Mouse (Mus musculus): Measurements from ENCODE around the gene Odf4. TPM values are rescaled to one million over a fixed set of nuclear protein-coding genes. Genes with fewer than 3 reads are reported as not detected.
A peak's percentile ranks its signal among the peaks of the same experiment; 100 is the strongest.
"Not testable (repeated sequence)": the region's sequence is repeated elsewhere in the genome, so short reads cannot be mapped to it uniquely, and the experiment has no call there.

Gene Odf4
- total RNA-seq, 4 experiments from 2014 or later, result 0.35 to 1.7 (median 0.78) TPM; not detected in 1

DNA sequence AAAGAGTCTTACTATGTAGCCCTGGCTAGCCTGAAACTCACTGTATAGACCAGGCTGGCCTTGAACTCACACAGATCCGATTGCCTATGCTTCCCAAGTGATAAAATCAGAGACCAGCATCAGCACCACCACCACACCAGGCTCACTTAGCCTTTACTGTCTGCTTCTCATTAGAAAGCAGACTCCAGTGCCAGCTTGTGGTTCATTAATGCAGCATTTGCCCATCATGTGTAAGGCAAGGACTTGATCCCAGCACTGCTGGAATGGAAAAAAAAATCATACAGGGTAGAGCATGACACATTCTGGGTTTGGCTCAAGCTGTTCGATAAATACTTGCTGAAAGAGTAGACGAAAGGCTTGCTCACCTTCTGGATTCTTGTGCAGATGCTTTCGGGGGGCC lies 19.1 kb upstream of the Odf4 start:
- no peak for DNase-seq

DNA sequence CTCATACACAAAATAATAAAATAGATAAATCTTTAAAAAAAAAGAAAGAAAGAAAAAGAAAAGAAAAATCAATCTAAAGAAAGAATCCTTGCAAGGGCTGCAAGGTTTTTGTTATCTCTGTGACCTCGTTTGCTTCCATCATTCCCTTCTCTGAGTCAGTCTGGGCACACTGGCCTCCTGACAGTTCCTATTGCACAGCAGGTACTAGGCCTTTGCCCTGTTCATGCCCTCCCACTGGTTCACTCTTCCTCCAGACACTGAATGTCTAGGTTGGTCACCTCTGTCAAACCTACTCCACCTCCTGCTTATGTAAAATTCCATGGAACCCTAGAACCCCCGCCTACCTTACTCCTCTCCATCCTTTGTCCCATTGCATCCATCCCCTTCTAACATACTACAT lies 18.4 kb upstream of the Odf4 start:
- DNase-seq, result no peak

DNA sequence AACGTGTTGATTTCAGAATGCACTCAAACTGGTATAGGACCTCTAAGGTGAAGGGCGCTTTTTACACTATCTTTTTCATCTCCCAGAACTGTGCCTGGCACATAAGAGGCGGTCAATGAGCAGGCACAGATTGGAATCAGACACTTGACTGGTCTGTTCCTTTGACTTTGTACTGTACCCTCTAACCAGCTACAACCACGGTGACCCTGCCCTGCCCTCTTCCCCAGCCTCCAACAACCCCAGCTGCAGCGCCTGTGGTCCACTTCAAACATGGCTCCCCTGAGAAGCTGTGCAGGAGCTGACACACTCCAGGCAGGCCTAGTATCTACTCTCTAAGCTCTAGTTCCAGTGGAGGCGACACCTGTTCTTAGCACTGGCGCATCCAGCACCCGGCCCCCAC lies 15.8 kb upstream of the Odf4 start:
- no peak for DNase-seq

DNA sequence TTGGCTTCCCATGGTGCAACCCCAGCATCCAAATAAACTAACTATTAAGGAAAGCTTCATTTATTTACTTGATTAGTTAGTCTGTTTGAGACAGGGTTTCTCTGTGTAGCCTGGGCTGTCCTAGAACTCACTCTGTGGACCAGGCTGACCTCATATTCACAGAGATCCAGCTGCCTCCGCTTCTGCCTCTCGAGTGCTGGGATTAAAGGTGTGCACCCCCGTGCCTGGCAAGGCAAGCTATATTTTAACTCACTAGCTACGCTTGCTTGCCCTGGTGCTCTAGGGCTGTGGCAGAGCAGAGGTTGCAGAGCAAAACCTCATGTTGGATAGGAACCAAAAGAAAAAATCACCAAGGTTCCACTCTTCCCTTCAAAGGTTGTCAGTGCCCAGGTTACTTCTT lies 13.6 kb upstream of the Odf4 start:
- no peak for DNase-seq

DNA sequence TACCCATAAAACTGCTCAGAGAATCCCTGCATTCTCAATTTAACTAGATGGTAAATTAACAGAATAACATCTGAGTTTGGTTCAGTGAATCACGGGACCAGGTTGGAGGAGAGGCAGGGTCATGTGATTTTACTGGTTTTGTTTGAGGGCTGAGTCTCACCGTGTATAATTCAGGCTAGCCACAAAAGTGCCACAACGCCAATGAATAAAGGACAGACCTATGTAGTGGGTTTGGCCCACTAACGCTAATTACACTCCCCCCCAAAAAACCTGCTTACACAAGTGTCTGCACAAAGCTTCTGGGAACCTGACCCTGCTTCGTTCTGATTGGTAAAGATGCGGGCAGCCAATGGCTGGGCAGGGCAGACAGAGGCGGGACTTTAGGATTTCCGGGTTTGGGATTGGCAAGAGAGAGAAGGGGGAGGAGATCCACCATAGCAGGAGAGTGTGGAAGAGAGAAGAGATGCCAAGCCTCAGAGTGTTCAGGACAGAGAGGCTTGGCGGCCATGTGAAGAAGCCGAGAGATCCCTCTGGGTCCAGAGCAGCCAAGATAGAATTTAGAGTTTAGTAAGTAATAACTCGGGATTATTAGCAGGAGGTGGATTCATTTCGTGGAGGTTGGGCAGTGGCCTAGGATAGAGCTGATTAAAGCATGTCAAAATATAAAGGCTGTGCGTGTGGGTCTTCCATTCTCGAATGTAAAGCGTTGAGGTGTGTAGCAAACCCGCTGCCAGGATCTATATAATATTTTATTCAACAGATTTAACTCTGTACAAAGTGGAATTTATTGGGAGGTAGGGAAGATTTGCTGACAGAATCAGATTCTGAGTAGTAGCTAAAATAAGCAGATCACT lies 12.8 kb upstream of the Odf4 start:
- DNase-seq, result peak; percentile 87

DNA sequence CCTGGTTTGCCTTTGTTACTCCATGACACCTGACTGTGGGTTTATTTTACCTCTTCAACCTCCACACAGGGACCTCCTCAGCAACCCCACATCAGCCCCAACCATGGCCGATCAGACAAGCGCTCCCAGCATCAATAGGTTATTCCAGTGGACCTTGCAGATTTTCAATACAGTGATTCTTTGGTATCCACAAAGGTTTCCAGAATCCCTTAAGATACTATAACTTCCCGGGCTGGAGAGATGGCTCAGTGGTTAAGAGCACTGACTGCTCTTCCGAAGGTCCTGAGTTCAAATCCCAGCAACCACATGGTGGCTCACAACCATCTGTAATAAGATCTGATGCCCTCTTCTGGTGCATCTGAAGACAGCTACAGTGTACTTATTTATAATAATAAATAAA lies 10.1 kb upstream of the Odf4 start:
- not testable (repeated sequence) for DNase-seq

DNA sequence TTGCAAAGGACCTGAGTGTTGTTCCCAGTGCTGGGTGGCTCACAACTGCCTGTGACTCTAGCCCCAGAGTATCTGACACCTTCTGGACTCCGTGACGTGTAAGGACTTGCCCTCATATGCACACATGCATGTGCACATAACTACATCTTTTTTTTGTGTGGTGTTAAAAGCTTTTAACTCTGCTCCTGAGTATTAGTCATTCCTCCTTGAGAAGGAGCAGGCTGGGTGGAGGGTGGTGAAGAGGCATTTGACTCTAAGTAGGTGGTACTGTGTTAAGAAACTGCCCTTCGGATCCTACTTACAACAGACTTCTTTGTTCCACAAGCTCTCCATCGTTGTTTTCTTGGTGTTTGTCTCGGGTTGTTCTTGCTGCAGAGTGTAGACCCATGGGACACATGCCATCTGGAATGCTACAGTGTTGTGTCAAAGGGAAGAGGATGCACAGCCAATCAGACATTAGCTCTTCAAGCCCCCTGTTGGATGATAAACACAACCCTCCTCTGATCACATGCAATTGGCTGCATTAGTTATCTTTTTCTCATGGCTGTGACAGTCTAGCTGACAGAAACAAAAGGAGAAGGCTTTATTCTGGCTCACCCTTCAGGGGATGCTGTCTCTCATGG lies 7.1 kb upstream of the Odf4 start:
- no peak for DNase-seq

DNA sequence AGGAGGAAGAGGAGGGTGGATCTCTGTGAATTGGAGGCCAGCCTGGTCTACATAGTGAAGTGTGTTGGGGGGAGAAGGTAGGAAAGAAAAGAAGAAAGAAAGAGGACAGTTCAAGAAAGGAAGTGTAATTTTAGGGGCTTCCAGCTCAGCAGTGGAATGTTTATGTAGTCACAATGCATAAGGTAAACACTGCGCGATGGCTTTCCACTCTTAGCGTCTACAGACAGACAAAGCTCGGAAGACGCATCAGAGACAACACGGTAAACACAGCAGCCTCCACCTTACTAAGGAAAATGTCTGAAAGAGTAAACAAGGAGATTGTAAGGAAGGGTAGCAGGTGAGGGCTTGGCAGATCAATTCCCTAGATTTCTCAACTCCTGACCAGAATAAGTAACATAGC lies 3.1 kb upstream of the Odf4 start:
- DNase-seq, result no peak

DNA sequence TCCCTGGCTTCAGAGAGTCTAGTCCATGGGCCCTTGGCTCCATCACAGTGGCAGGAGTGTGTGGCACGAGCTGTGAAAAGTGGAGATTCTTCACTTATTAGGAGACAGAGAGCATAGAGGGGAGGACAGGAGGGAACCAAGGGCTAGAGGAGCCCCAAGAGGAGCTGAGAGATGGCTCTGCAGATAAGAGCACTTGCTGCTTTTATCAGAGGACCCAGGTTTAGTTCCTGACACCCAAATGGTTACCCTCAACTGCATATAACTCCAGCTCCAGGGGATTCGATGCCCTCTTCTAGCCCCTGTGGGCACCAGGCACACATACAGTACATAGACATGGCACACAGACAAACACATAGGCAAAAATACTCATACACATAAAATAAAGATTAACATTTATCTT lies 2.1 kb downstream of the Odf4 start:
- DNase-seq, result no peak

DNA sequence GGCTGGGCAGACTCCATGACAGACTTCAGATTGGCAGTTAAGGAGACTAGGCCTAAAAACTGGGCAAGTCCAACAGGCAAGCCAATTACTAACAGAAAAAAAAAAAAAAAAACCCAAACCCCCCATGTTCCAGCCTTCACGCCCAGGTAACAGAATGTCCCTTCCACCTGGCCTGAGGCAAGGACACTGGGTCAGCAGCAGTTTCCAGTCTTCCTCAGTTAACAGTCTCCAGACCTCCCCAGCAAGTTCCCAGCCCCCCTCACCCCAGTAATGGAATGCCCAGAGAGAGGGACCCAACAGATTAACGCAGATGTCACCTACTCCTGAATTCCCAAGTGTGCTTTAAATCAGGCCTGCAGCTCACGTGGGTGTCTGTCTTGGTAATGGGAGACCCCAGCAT lies 3.7 kb downstream of the Odf4 start:
- no peak for DNase-seq

DNA sequence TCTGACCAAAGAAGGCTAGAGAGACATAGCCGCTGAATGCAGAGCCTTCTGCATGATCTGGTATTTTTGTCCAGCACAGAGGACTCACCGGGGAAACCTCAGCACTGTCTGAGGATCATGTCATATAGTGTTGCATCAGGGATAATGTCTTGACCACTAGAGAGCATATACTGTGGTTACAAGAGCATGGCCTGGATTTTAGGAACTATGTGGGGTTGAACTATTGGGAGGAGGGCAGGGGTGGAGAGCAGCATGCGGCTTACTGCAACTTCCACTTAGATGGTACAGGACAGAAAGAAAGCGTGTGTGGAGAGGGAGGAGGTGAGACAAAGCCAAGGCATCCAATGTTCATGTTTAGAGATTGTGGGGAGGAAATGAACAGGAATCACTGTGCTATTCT lies 12.3 kb downstream of the Odf4 start:
- DNase-seq, result no peak

DNA sequence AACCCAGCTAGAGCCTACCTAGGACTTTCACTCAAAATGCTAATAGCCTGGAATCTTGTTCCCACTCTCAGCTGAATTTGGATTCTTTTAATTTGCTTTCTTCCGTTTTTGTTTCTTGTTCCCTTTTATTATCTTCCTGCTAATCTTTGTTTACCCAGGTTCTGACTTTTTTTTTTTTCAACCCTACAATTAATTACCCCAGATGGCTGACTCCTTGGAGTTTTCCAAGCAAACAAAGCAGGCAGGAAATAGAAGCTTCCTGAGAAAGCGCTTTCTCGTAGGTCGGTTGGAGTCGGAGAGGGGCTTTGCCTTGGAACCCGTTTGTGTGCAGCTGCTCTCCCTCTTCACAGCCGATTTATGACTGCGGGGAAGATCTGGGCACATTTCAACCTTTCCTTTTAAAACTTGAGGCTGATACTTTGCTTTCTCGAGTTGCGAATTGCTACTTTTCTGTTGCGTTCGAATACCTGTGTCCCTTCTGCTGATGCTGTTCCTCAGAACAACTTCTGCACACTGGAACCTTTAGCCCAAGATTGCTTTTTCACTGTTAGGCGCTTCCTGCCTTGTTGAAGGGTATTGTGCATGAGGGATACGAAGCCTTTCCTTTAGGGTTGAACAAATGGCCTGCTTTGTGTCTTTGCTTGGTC lies 15.2 kb downstream of the Odf4 start:
- DNase-seq, result no peak

DNA sequence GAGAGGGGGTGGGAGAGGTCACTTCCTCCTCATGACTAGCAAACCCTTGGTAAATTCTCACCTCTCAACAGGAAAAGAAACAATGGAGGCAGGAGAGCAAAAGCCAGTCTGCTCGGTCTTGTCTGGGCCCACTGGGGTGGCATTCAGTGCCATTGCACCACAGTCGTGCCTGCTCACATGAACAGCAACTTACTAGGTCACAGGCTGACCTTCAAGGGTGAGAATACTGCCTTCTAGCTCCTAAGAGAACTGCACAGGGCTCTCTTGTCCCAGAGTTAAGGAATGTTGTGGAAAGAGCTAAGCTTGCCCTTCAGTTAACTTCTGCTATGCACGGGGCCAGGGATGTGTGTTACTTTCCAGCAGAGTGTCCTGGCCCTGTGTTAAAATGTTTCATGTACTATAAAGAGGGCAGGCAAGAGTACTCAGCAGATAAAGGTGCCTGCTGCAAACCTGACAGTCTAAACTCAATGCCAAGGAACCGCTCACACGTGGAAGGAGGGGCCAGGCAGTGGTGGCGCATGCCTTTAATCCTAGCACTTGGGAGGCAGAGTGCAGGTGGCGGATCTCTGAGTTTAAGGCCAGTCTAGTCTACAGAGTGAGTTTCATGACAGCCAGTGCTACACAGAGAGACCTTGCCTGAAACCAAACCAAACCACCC lies 17.9 kb downstream of the Odf4 start:
- no peak for DNase-seq

DNA sequence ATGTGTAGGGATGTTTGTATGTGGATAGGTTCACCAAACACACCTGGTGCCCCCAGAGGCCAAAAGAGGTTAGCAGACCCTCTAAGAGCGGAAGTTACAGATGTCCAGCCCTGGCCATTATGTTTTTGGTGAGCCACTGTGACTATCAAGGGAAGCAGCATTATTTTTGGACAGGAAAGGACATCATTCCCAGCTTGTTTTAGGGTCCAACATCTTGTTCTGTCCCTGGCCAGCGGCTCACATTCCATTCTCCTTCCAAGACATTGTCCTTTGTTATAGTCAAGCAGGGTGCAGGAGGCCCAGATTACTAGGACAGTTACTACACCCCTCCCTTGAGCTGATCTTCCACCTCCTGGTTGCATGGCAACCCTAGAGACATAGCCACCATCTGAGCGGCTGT lies 19.6 kb downstream of the Odf4 start:
- DNase-seq, result no peak

DNA sequence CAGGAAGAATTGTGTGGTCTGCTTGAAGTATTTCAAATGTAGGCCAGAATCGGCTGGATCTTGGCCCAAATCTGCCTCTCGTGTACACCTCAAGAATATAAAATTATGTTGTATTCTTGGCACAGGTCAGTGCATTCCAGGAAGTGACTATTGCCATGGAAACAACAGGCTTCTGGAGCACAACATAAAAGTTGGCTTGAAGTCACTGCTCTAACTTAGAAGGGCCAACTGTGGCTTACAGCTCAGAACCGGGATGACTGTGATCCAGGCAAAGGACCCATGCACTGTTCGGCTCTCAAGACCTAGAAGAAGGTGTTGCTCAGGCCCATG lies 20.5 kb downstream of the Odf4 start:
- no peak for DNase-seq

DNA sequence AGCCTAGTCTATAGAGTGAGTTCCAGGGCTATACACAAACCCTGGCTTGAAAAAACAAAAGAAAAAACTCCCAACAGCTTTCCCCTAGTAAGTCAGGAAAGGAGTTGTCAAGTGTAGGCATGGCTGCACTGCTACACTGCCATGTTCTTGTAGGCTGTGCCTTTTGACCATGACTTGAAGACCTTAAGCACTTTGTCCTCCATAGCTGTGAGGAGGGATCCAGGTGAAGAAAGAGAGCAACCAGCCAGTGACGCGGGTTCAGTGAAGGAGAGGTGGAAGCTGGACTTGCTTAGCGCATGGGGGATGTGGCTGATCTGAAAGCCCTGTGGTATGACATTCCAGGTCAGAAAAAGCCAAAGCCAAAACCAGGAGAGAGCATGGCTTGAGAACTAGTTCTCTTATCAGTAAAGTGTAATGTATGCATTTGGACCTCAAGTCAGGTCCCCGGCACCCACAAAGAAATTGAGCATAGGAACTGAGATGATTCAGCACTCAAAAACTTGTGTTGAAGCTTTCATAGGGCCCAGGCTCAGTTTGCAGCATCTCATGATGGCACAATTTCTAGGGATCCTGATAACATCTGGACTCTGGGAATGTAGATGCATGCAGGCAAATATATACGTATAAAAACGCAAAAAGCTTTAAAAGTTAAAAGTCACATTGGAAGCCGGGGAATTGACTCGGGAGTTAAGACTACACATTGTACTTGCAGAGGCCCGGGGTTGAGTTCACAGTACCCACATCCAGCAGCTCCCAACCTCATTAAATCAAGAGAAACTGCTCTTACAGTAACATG lies 21.0 kb downstream of the Odf4 start:
- DNase-seq, result no peak

DNA sequence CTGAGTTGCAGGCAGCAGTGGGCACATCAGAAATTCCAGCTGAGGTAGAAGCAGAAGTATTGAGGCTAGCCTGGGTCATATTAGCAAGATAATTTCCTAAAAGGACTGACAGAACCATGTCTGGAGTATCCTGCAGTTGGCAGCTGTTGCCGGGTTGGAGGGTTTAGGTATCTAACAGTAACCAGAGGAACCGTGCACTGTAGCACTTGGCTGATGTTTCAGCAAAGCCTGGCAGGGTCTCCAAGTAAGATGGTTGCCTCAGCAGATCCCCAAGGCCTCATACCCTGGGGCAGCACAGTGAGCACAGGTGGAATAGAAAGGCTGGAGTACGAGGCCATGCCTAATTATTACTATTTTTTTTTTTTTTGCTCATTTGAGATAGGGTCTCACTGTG lies 21.7 kb downstream of the Odf4 start:
- no peak for DNase-seq

DNA sequence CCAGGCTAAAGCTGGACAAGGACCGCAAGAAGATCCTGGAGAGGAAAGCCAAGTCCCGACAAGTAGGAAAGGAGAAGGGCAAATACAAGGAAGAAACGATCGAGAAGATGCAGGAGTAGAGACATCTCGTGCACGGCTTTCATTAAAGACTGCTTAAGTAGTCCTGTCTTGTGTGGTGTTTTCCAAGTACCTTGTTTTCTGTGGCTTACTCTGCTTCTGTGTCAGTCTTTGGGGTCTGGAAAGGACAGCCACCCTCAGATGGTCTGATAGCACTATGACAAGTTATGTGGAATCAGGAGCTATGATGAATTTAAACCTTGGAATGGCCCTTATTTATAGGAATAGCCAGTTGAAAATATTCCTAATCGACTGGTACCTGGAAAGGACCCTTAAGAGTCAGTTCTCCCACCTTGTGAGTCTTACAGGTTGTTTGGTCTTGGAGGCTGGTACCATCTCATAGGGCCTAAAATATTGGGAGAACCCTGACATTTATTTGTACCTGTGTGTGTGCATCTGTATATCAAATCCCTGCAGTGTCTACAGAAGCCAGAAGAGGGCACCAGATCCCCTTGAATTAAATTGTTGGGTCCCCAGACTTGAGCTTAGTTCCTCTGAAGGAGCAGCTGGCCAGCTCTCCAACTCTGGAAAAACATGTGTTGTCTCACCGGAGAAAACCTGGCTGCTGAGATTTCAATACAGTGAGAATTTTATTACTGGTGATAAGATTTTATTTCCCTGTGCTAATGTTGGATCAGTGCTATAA lies 22.3 kb downstream of the Odf4 start:
- DNase-seq, result peak; percentile 61

DNA sequence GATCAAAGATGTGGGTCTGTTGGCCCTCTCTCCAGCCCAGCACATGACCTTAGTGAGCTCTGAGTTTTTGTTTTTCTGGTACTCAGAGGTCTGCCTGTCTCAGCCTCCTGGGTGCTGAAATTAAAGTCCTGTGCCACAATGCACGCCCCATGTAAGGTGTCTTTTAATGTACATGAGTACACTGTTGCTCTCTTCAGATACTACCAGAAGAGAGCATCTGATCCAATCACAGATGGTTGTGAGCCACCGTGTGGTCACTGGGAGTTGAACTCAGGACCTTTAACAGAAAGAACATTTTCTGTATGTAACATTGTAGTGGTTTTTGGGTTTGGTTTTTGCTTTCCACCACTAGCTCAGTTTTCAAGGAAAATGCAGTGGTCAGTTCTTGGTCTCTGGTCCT lies 23.1 kb downstream of the Odf4 start:
- no peak for DNase-seq

DNA sequence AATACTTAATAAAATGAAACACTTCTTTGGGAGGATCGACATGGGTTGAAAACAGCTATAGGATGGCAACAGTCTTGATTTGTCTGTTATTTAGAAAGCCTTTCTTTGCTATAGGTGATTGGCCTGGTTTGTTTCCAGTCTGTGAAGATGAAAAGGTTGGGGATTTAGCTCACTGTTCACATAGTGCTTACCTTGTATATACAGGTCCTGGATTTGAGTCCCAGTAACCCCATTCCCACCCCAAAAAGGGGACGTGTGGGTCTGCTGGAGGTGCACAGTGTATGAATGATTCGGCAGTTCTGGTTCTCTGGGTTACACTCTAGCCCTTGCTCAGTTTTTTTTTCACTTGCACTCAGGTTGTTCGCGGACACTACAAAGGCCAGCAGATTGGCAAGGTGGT lies 24.1 kb downstream of the Odf4 start:
- no peak for DNase-seq

DNA sequence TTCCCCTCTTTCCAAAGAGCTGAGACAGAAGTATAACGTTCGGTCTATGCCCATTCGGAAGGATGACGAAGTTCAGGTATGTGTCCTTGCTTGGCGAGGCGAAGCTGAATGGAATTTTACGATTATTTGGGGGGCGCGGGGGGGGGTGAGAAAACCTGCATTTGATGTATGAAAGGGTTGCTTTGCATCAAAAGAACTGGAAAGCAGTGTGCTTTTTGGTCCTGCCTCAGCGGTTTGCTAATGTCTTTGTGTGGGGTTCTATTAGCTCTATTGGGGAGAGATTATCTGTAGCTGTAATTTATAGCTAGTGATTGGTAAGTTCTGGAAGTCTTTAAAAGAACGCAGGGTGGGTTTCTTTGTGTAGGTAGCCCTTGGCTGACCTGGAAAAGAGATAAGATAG lies 24.5 kb downstream of the Odf4 start:
- DNase-seq, result no peak

DNA sequence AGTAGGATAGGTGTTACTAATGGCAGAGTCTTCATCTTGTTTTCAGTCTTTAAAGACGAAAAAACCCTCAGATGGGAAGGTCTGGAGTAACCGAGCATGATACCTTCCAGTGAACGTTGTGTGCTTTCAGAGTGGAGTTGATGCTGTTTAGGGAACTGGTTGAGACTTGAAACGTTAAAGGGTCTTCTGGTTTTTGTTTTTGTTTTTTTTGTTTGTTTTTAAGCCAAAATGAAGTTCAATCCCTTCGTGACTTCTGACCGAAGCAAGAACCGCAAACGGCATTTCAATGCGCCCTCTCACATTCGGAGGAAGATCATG lies 24.9 kb downstream of the Odf4 start:
- no peak for DNase-seq

Measured in adrenal gland, adult 8-10 months (tissue).